Mouse (Mus musculus) cerebellum, postnatal 25 days (tissue): ENCODE data around the gene Pold1.

ENCODE experiments used
- DNase-seq, 2 experiments: peaks; one replicate each; pipeline ENCODE4 v3.0.0; 2021; ENCODE audit warnings: mixed read lengths in 2 of 2

Gene Pold1

DNA sequence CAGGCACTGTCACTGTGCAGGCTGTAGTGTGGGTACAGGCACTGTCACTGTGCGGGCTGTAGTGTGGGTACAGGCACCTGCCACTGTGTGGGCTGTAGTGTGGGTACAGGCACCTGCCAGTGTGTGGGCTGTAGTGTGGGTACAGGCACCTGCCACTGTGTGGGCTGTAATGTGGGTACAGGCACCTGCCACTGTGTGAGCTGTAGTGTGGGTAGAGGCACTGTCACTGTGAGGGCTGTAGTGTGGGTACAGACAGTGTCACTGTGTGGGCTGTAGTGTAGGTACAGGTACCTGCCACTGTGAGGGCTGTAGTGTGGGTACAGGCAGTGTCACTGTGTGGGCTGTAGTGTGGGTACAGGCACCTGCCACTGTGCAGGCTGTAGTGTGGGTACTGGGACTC lies 64.5 kb downstream of the Pold1 start:
- DNase-seq = peak in 1 of 2 experiments; percentile 5

- no peak for DNase-seq
Observed at GRCm38 (mm10) chr7:44482836-44483435, 65.7 kb downstream of the Pold1 start.
